ENCODE assay signal across 6 mouse cellular contexts in the genomic region with DNA sequence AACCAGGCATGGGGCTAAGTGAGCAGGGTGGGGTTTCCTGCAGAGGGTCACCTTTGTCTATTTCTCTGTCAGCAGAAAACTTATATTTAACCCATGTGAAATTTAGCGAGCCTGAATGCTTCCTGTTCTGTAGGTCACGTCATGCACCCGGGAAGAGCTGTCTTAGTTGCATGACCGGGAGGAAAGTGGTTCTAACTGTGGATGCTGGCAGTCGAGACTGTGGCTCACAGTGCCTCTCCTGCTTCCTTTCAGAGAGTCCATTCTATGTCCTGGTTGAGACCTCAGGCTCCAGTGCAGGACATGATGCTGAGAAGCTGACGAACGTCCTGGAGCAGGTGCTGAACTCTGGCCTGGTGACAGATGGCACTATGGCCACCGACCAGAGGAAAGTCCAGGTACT. TPM values are rescaled to one million over a fixed set of nuclear protein-coding genes. Genes with fewer than 3 reads are reported as not detected.
"Had no signal": no experiment of that assay in that cellular context is flagged by ENCODE, and none has a peak within 500 bp of the region (broad histone marks: within the 10 kb centered on the region; RNA-seq: fewer than 3 reads in every experiment).

No protein-coding gene starts in this region.

RNA-seq across cellular contexts. Expression of gene Gal3st2, which starts 22.5 kb away (rescaled TPM):
- total RNA-seq: left cerebral cortex, postnatal 10 days; left cerebral cortex, postnatal 4 days; megakaryocyte progenitor cell, adult 5-6 weeks; megakaryocyte, adult 5-6 weeks; megakaryocyte-erythroid progenitor cell, adult 5-6 weeks; midbrain, postnatal 0 days had no signal
